In the genomic region with DNA sequence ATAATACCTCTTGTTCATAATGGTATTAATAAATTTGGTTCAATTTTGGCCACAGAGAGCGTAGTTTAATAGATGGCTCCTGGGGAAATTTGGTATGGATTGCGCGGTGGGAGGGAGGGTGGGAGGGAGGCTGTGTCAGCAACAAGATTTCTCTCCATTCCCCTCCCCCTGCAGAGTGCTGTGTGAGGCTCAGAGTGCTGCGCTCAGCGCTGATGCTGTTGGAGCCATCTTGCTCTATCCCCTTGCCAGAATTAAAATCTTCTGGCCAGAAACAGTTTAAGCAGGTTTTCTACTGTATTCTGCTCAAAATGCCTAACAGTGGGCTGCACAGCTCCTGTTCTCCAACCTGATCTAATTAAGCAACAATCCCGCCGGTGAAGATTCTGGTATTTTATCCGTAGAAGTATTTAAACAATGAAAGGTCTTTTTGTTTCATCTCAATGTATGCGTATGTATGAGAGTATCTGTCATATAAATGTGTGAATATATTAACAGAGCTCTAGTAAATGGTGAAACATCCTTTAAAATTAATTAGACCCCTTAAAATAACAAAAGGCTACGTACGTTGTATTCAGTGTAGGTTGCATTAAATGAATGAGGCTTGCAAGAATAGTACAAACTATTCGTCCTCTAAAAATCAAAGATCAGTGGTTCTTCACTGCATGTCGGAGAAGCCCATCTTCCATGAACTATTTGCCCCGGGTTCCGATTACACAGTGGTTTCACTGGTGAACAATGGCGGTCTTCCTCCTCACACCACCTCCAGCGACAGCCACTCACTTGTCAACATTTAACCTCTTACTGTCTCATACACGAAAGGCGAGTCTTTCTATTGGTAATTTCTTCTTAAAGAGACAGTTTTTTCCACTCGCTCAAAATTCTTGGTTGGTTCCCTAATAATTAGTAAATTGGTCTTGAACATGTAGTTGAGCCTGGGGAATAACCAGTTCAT, we compare ENCODE assay signal across 8 mouse cellular contexts. TPM values are rescaled to one million over a fixed set of nuclear protein-coding genes. Genes with fewer than 3 reads are reported as not detected.
DNase-seq lines count a peak whose midpoint lies in the region; ATAC-seq and TF ChIP-seq lines count a peak whose summit lies in the region.

No protein-coding gene starts in this region.

- H3K9me3 ChIP-seq in neural tube, embryonic 11.5 days (ENCODE audit: control insufficient read depth, low read length): no peaks in the 10 kb centered on the region
- H3K9me3 ChIP-seq in hindbrain, postnatal 0 days (ENCODE audit: low read length): no peaks in the 10 kb centered on the region

- 8% methylated on average over 20 of the region's 20 CpGs for WGBS in neural tube, embryonic 11.5 days
- WGBS in hindbrain, postnatal 0 days: 4% methylated on average over 20 of the region's 20 CpGs

- peak; percentile 77 for DNase-seq in neural tube, embryonic 11.5 days (ENCODE audit: low spot score)
- DNase-seq in neural tube, embryonic 10.5 days (ENCODE audit: extremely low spot score, low spot score): no peak
- peak; percentile 80 for DNase-seq in embryo, embryonic 10 days (ENCODE audit: low spot score)
- peak; percentile 92 for DNase-seq in hindbrain, postnatal 0 days (ENCODE audit: low spot score)
- DNase-seq in mesoderm, embryonic 11.5 days (ENCODE audit: low read depth, low spot score): peak; percentile 64
- DNase-seq in testis, postnatal 14 days (ENCODE audit: low spot score): peak; percentile 71
- DNase-seq in kidney, adult 8-10 months: no peak

- peak overlapping the region; percentile 76 for H3K4me2 ChIP-seq in neural tube, embryonic 11.5 days (ENCODE audit: low read depth)
- H3K4me2 ChIP-seq in hindbrain, postnatal 0 days (ENCODE audit: low read depth, low read length): peak overlapping the region; percentile 68

- TF ChIP-seq CTCF in hindbrain, postnatal 0 days (IDR thresholded peaks at IDR 0.05; ENCODE audit: low read depth): no peak

- peak overlapping the region; percentile 85 for H3K9ac ChIP-seq in neural tube, embryonic 11.5 days (ENCODE audit: low read length)
- peak overlapping the region; percentile 80 for H3K9ac ChIP-seq in hindbrain, postnatal 0 days (replicated peaks; ENCODE audit: low read length)

- H3K27me3 ChIP-seq in neural tube, embryonic 11.5 days (ENCODE audit: control insufficient read depth, insufficient read depth, low read length): no peaks in the 10 kb centered on the region
- H3K27me3 ChIP-seq in hindbrain, postnatal 0 days (ENCODE audit: insufficient read depth, low read length): no peaks in the 10 kb centered on the region

- peak; percentile 29; the same call in 1 of the 2 replicates for ATAC-seq in neural tube, embryonic 11.5 days (ENCODE audit: insufficient read depth, low FRiP score, low TSS enrichment)
- peak; percentile 62 for ATAC-seq in hindbrain, postnatal 0 days
- no peak for ATAC-seq in monocyte, adult 5-6 weeks (replicated peaks; ENCODE audit: insufficient number of reproducible peaks, low FRiP score, low TSS enrichment, poor library complexity, severe bottlenecking)

- peaks cover 4% of the 10 kb centered on the region; the same call in 1 of the 2 replicates for H3K4me1 ChIP-seq in neural tube, embryonic 11.5 days (ENCODE audit: control insufficient read depth, insufficient read depth, low read length)
- H3K4me1 ChIP-seq in hindbrain, postnatal 0 days (ENCODE audit: insufficient read depth, low read length): no peaks in the 10 kb centered on the region

- H3K4me3 ChIP-seq in neural tube, embryonic 11.5 days (ENCODE audit: low read depth, low read length): peak overlapping the region; percentile 54
- H3K4me3 ChIP-seq in hindbrain, postnatal 0 days (ENCODE audit: low read length): peak overlapping the region; percentile 56

- H3K36me3 ChIP-seq in neural tube, embryonic 11.5 days (ENCODE audit: control insufficient read depth, insufficient read depth, low read length): no peaks in the 10 kb centered on the region
- H3K36me3 ChIP-seq in hindbrain, postnatal 0 days (ENCODE audit: insufficient read depth, low read length): no peaks in the 10 kb centered on the region

- H3K27ac ChIP-seq in neural tube, embryonic 11.5 days (ENCODE audit: low read depth, low read length): peak overlapping the region; percentile 97
- H3K27ac ChIP-seq in hindbrain, postnatal 0 days: peak overlapping the region; percentile 97

RNA-seq across cellular contexts. Expression of a gene that starts 1.0 kb away (rescaled TPM):
- polyA plus RNA-seq in neural tube, embryonic 11.5 days (2014; fragmentation: Nextera tagmentation; extraction: Ambion mirVana): 75.5 and 84.8 TPM in 2 replicates
- 625 and 1,276 TPM in 2 replicates for total RNA-seq in hindbrain, postnatal 0 days (2014; rRNA removed)
- polyA plus RNA-seq in hindbrain, postnatal 0 days (2015; fragmentation: Nextera tagmentation; extraction: Ambion mirVana): 103 and 109 TPM in 2 replicates
- total RNA-seq in monocyte, adult 5-6 weeks (2017): 1.7 TPM in 2 of 3 replicates, not detected in the other

RNA-seq across cellular contexts. Expression of a gene that starts 4.7 kb away (rescaled TPM):
- polyA plus RNA-seq in neural tube, embryonic 11.5 days (2014; fragmentation: Nextera tagmentation; extraction: Ambion mirVana): 56.3 and 61.4 TPM in 2 replicates
- total RNA-seq in hindbrain, postnatal 0 days (2014; rRNA removed): 218 and 236 TPM in 2 replicates
- polyA plus RNA-seq in hindbrain, postnatal 0 days (2015; fragmentation: Nextera tagmentation; extraction: Ambion mirVana): 49.6 and 53.3 TPM in 2 replicates
- 35.6 to 52.4 TPM (median 42.1 TPM) in 3 replicates for total RNA-seq in monocyte, adult 5-6 weeks (2017)

RNA-seq across cellular contexts. Expression of a gene that starts 4.7 kb away (rescaled TPM):
- 0.74 and 0.88 TPM in 2 replicates for polyA plus RNA-seq in neural tube, embryonic 11.5 days (2014; fragmentation: Nextera tagmentation; extraction: Ambion mirVana)
- total RNA-seq in hindbrain, postnatal 0 days (2014; rRNA removed): 2.8 and 4.3 TPM in 2 replicates
- 0.55 and 0.74 TPM in 2 replicates for polyA plus RNA-seq in hindbrain, postnatal 0 days (2015; fragmentation: Nextera tagmentation; extraction: Ambion mirVana)
- total RNA-seq in monocyte, adult 5-6 weeks (2017): 0.29 TPM in 1 of 3 replicates, not detected in the others

RNA-seq across cellular contexts. Expression of a gene that starts 11.0 kb away (rescaled TPM):
- 460 and 493 TPM in 2 replicates for polyA plus RNA-seq in neural tube, embryonic 11.5 days (2014; fragmentation: Nextera tagmentation; extraction: Ambion mirVana)
- total RNA-seq in hindbrain, postnatal 0 days (2014; rRNA removed): 975 and 1,069 TPM in 2 replicates
- polyA plus RNA-seq in hindbrain, postnatal 0 days (2015; fragmentation: Nextera tagmentation; extraction: Ambion mirVana): 649 and 670 TPM in 2 replicates
- 42.2 to 79.7 TPM (median 47.8 TPM) in 3 replicates for total RNA-seq in monocyte, adult 5-6 weeks (2017)

RNA-seq across cellular contexts. Expression of a gene that starts 28.1 kb away (rescaled TPM):
- 19.5 and 20.8 TPM in 2 replicates for polyA plus RNA-seq in neural tube, embryonic 11.5 days (2014; fragmentation: Nextera tagmentation; extraction: Ambion mirVana)
- 31.7 and 31.8 TPM in 2 replicates for total RNA-seq in hindbrain, postnatal 0 days (2014; rRNA removed)
- 14.1 and 15.9 TPM in 2 replicates for polyA plus RNA-seq in hindbrain, postnatal 0 days (2015; fragmentation: Nextera tagmentation; extraction: Ambion mirVana)
- total RNA-seq in monocyte, adult 5-6 weeks (2017): 32.0 to 47.3 TPM (median 32.7 TPM) in 3 replicates

Comparison
In these comparisons a context has a peak if more than half of its experiments do, and no peak if none do; other contexts are left out.
1. DNase-seq: peak in neural tube, embryonic 11.5 days (single experiment), embryo, embryonic 10 days (single experiment), hindbrain, postnatal 0 days (single experiment), mesoderm, embryonic 11.5 days (single experiment) and testis, postnatal 14 days (single experiment); none in neural tube, embryonic 10.5 days (single experiment) and kidney, adult 8-10 months (0 of 2).
2. RNA of a gene that starts 1.0 kb away (total RNA-seq): 625 to 1,276 TPM in hindbrain, postnatal 0 days; 1.7 TPM in monocyte, adult 5-6 weeks; every median in the first group is over 100 times any median in the second.